Mouse (Mus musculus): ENCODE results near the gene P3h1. TPM values are rescaled to one million over a fixed set of nuclear protein-coding genes. Genes with fewer than 3 reads are reported as not detected.
A peak's percentile ranks its signal among the peaks of the same experiment; 100 is the strongest.
"Not testable (repeated sequence)": the region's sequence is repeated elsewhere in the genome, so short reads cannot be mapped to it uniquely, and the experiment has no call there.

The P3h1 gene
- total RNA-seq, 2 experiments from 2014 or later: 0.94 to 3.3 TPM

GRCm38 (mm10) chr4:119266606-119267005 lies 33.9 kb downstream of the P3h1 start:
- ATAC-seq (ENCODE audit: poor library complexity, severe bottlenecking): no peak

- ATAC-seq (ENCODE audit: poor library complexity, severe bottlenecking): no peak
Observed at GRCm38 (mm10) chr4:119274627-119275026, 41.9 kb downstream of the P3h1 start.

GRCm38 (mm10) chr4:119275226-119275625 lies 42.5 kb downstream of the P3h1 start:
- no peak for ATAC-seq (ENCODE audit: poor library complexity, severe bottlenecking)

- ATAC-seq (ENCODE audit: poor library complexity, severe bottlenecking): no peak
Observed at GRCm38 (mm10) chr4:119275726-119276125, 43.0 kb downstream of the P3h1 start.

GRCm38 (mm10) chr4:119278784-119279183 lies 46.1 kb downstream of the P3h1 start:
- not testable (repeated sequence) for ATAC-seq (ENCODE audit: poor library complexity, severe bottlenecking)

GRCm38 (mm10) chr4:119284861-119285260 lies 52.1 kb downstream of the P3h1 start:
- no peak for ATAC-seq (ENCODE audit: poor library complexity, severe bottlenecking)

GRCm38 (mm10) chr4:119285336-119285735 lies 52.6 kb downstream of the P3h1 start:
- no peak for ATAC-seq (ENCODE audit: poor library complexity, severe bottlenecking)

GRCm38 (mm10) chr4:119291921-119292320 lies 59.2 kb downstream of the P3h1 start:
- ATAC-seq (ENCODE audit: poor library complexity, severe bottlenecking): no peak

GRCm38 (mm10) chr4:119292771-119293573 lies 60.3 kb downstream of the P3h1 start:
- ATAC-seq (ENCODE audit: poor library complexity, severe bottlenecking): peak; percentile 55

GRCm38 (mm10) chr4:119293574-119294258 lies 61.0 kb downstream of the P3h1 start:
- no peak for ATAC-seq (ENCODE audit: poor library complexity, severe bottlenecking)

- ATAC-seq (ENCODE audit: poor library complexity, severe bottlenecking): peak; percentile 94
Observed at GRCm38 (mm10) chr4:119294415-119295133, 61.9 kb downstream of the P3h1 start, which contains the start of gene Ybx1. Gene Ybx1, minus strand, starts transcription at chr4:119294604.

- no peak for ATAC-seq (ENCODE audit: poor library complexity, severe bottlenecking)
Observed at GRCm38 (mm10) chr4:119295134-119295453, 62.4 kb downstream of the P3h1 start.

- no peak for ATAC-seq (ENCODE audit: poor library complexity, severe bottlenecking)
Observed at GRCm38 (mm10) chr4:119297361-119297760, 64.6 kb downstream of the P3h1 start.

Other genes starting within 250 kb of the P3h1 start
- 9.0 and 14.4 TPM in 2 replicates for gene Slc2a1, start 124.2 kb upstream of the P3h1 start, total RNA-seq (2015)
- 14.3 and 18.0 TPM in 2 replicates for gene Slc2a1, start 124.2 kb upstream of the P3h1 start, total RNA-seq (2017)
- gene Zfp691, start 58.7 kb upstream of the P3h1 start, total RNA-seq (2015): 7.0 and 10.2 TPM in 2 replicates
- gene Zfp691, start 58.7 kb upstream of the P3h1 start, total RNA-seq (2017): 1.9 and 4.5 TPM in 2 replicates
- 4.4 and 10.0 TPM in 2 replicates for gene Ermap, start 42.9 kb upstream of the P3h1 start, total RNA-seq (2015)
- 3.7 and 8.2 TPM in 2 replicates for gene Ermap, start 42.9 kb upstream of the P3h1 start, total RNA-seq (2017)
- gene Svbp, start 37.6 kb upstream of the P3h1 start, total RNA-seq (2015): 20.6 and 28.6 TPM in 2 replicates
- gene Svbp, start 37.6 kb upstream of the P3h1 start, total RNA-seq (2017): 19.7 and 42.9 TPM in 2 replicates
- gene Tmem269, start 14.7 kb upstream of the P3h1 start, total RNA-seq (2015): not detected in 2 replicates
- not detected in 2 replicates for gene Tmem269, start 14.7 kb upstream of the P3h1 start, total RNA-seq (2017)
- gene AU022252, start 203 bp upstream of the P3h1 start, total RNA-seq (2015): 2.1 and 4.5 TPM in 2 replicates
- gene AU022252, start 203 bp upstream of the P3h1 start, total RNA-seq (2017): 2.9 and 6.6 TPM in 2 replicates
- not detected in 2 replicates for gene Cldn19, start 22.5 kb downstream of the P3h1 start, total RNA-seq (2015)
- gene Cldn19, start 22.5 kb downstream of the P3h1 start, total RNA-seq (2017): not detected in 2 replicates
- gene Ybx1, start 61.7 kb downstream of the P3h1 start, total RNA-seq (2015): 721 and 749 TPM in 2 replicates
- 791 and 811 TPM in 2 replicates for gene Ybx1, start 61.7 kb downstream of the P3h1 start, total RNA-seq (2017)
- 84.7 and 92.6 TPM in 2 replicates for gene Ppih, start 87.6 kb downstream of the P3h1 start, total RNA-seq (2015)
- gene Ppih, start 87.6 kb downstream of the P3h1 start, total RNA-seq (2017): 87.4 and 98.8 TPM in 2 replicates
- gene Ccdc30, start 182.6 kb downstream of the P3h1 start, total RNA-seq (2015): 0.07 TPM in 1 of 2 replicates, not detected in the other
- not detected in 2 replicates for gene Ccdc30, start 182.6 kb downstream of the P3h1 start, total RNA-seq (2017)
- gene Ppcs, start 189.5 kb downstream of the P3h1 start, total RNA-seq (2015): 8.0 and 8.6 TPM in 2 replicates
- gene Ppcs, start 189.5 kb downstream of the P3h1 start, total RNA-seq (2017): 7.2 and 7.6 TPM in 2 replicates
- gene Zmynd12, start 189.9 kb downstream of the P3h1 start, total RNA-seq (2015): not detected in 2 replicates
- gene Zmynd12, start 189.9 kb downstream of the P3h1 start, total RNA-seq (2017): not detected in 2 replicates